Mouse (Mus musculus) heart, postnatal 0 days (tissue): Measurements from ENCODE around the gene Gabrb3. TPM values are rescaled to one million over a fixed set of nuclear protein-coding genes. Genes with fewer than 3 reads are reported as not detected.

Experiments used
- ATAC-seq: fragments of 200-750 bp; cut with Nextera tagmentation; 2 replicates; pipeline ENCODE4 v1.8.0; 2017; ENCODE audit warnings: low read depth, moderate number of reproducible peaks, moderate library complexity; ENCODE audit not compliant: insufficient read depth
- DNase-seq: peaks from one replicate; pipeline ENCODE4 v3.0.0-alpha.2; 2016; ENCODE audit warnings: low spot score
- H3K27ac ChIP-seq: fragments of 300-500 bp; sonication (generic); 2 replicates; pipeline ENCODE4 v1.5.1; 2014; ENCODE audit warnings: low read depth, mild to moderate bottlenecking
- H3K27me3 ChIP-seq: fragments of 300-500 bp; sonication (generic); 2 replicates; pipeline ENCODE4 v1.6.1; 2014; ENCODE audit warnings: low read length, mixed read lengths; ENCODE audit not compliant: control insufficient read depth, insufficient read depth
- H3K36me3 ChIP-seq: fragments of 300-500 bp; sonication (generic); replicated peaks from 2 replicates; pipeline ENCODE4 v1.6.1; 2014; ENCODE audit warnings: low read length, mixed read lengths; ENCODE audit not compliant: control insufficient read depth, insufficient read depth
- H3K4me1 ChIP-seq: fragments of 300-500 bp; sonication (generic); 2 replicates; pipeline ENCODE4 v1.6.1; 2014; ENCODE audit warnings: antibody characterized with exemption; ENCODE audit not compliant: control insufficient read depth, insufficient read depth
- H3K4me2 ChIP-seq: fragments of 300-500 bp; sonication (generic); 2 replicates; pipeline ENCODE4 v1.6.1; 2014; ENCODE audit warnings: low read depth, mild to moderate bottlenecking, low read length, moderate library complexity
- H3K4me3 ChIP-seq: fragments of 300-500 bp; sonication (generic); 2 replicates; pipeline ENCODE4 v1.5.1; 2014; ENCODE audit warnings: low read depth, low read length
- H3K9ac ChIP-seq: fragments of 300-500 bp; sonication (generic); replicated peaks from 2 replicates; pipeline ENCODE4 v1.6.1; 2014; ENCODE audit warnings: low read depth, low read length, mixed read lengths
- H3K9me3 ChIP-seq: fragments of 300-500 bp; sonication (generic); replicated peaks from 2 replicates; pipeline ENCODE4 v1.6.1; 2016; ENCODE audit warnings: low read length; ENCODE audit not compliant: control insufficient read depth
- CTCF ChIP-seq: IDR thresholded peaks from 2 replicates; pipeline ENCODE4 v1.5.1; 2016; ENCODE audit warnings: antibody characterized with exemption, control low read depth, low read depth
- EP300 ChIP-seq: IDR thresholded peaks from 2 replicates; pipeline ENCODE4 v1.6.1; 2016; ENCODE audit warnings: antibody characterized with exemption, low read depth
- WGBS: fragments of 180-500 bp; shearing (Covaris S2); extraction: QIAGEN DNeasy Blood & Tissue Kit; methylation state at CpG from one replicate; pipeline ENCODE4 v1.1.7; 2014; 5-methylcytosine and 5-hydroxymethylcytosine counted together
- polyA plus RNA-seq: library from polyadenylated mRNA; unstranded; fragments of >200 nt; fragmentation: Nextera tagmentation; extraction: Ambion mirVana; gene quantifications from 2 replicates; pipeline ENCODE4 v1.2.1, GENCODE M21; 2015
- total RNA-seq: library from RNA; depleted of rRNA; stranded (reverse); fragments of >200 nt; gene quantifications from 2 replicates; pipeline ENCODE4 v1.2.3, GENCODE M21; 2014; ENCODE audit warnings: low replicate concordance; rRNA removed

Gene Gabrb3
- total RNA-seq (0.04 and 3.6 TPM in 2 replicates), polyA plus RNA-seq (0.07 TPM in 2 replicates)

GRCm38 (mm10) chr7:57419392-57419791 is at the start of gene Gabrb3:
TSS of gene Gabrb3 (plus strand) at chr7:57419692.
- Histone ChIP-seq H3K27ac (no peak within 1 kb of the TSS), H3K4me3 (no peak within 1 kb of the TSS), H3K9me3 (no peaks in the 10 kb centered on the region), H3K4me1 (no peaks in the 10 kb centered on the region), H3K36me3 (no peaks in the 10 kb centered on the region), H3K4me2 (no peak within 1 kb of the TSS), H3K9ac (no peak within 1 kb of the TSS), H3K27me3 (no peaks in the 10 kb centered on the region)
- DNase-seq = no peak
- TF ChIP-seq EP300 (no peak), CTCF (no peak)
- no peak for ATAC-seq
- 64% methylated on average over 2 of the region's 2 CpGs for WGBS

- TF ChIP-seq EP300 = no peak
- peak; percentile 72 for TF ChIP-seq CTCF
- peak; percentile 43 for DNase-seq
- no peaks in the 10 kb centered on the region for H3K4me1 ChIP-seq
These were observed 35.4 kb upstream of the Gabrb3 start for GRCm38 (mm10) chr7:57384112-57384511.

GRCm38 (mm10) chr7:57386517-57387340 is 32.8 kb upstream of the Gabrb3 start, which contains the start of gene Gabrg3:
TSS of gene Gabrg3 (minus strand) at chr7:57387188.
- peak; percentile 27; the same call in 1 of the 2 replicates for ATAC-seq
- Histone ChIP-seq H3K9me3 (no peaks in the 10 kb centered on the region), H3K9ac (0 out of 2 replicates have a peak within 1 kb of the TSS, but pooled peaks have one; percentile 2), H3K4me1 (no peaks in the 10 kb centered on the region), H3K4me3 (peak within 1 kb of the TSS; percentile 51), H3K27me3 (peaks cover 18% of the 10 kb centered on the region), H3K27ac (no peak within 1 kb of the TSS), H3K36me3 (no peaks in the 10 kb centered on the region), H3K4me2 (peak within 1 kb of the TSS; percentile 82)
- 2% methylated on average over 58 of the region's 71 CpGs for WGBS
- TF ChIP-seq CTCF = no peak
- TF ChIP-seq EP300 = no peak
- no peak for DNase-seq

More at GRCm38 (mm10) chr7:57384112-57384511, 35.4 kb upstream of the Gabrb3 start:
- Histone ChIP-seq H3K27me3 (peaks cover 18% of the 10 kb centered on the region), H3K27ac (no peak overlapping the region), H3K9ac (no peak overlapping the region), H3K4me2 (no peak overlapping the region), H3K9me3 (no peaks in the 10 kb centered on the region), H3K36me3 (no peaks in the 10 kb centered on the region), H3K4me3 (no peak overlapping the region)
- 0 out of 2 replicates have a peak, but pooled peaks have one; percentile 33 for ATAC-seq
- 17% methylated on average over 4 of the region's 4 CpGs for WGBS

GRCm38 (mm10) chr7:57387341-57387654 is 32.2 kb upstream of the Gabrb3 start:
- Histone ChIP-seq H3K4me3 (peak overlapping the region; percentile 51), H3K27me3 (peaks cover 18% of the 10 kb centered on the region), H3K27ac (no peak overlapping the region), H3K9me3 (no peaks in the 10 kb centered on the region), H3K9ac (no peak overlapping the region), H3K4me1 (no peaks in the 10 kb centered on the region), H3K4me2 (peak overlapping the region; percentile 82), H3K36me3 (no peaks in the 10 kb centered on the region)
- no peak for TF ChIP-seq CTCF
- no peak for TF ChIP-seq EP300
- DNase-seq (no peak), ATAC-seq (no peak)
- WGBS = 23% methylated on average over 6 of the region's 6 CpGs

GRCm38 (mm10) chr7:57390046-57390445 is 29.4 kb upstream of the Gabrb3 start:
- Histone ChIP-seq H3K27ac (no peak overlapping the region), H3K9me3 (no peaks in the 10 kb centered on the region), H3K27me3 (peaks cover 16% of the 10 kb centered on the region), H3K36me3 (no peaks in the 10 kb centered on the region), H3K9ac (no peak overlapping the region), H3K4me3 (no peak overlapping the region), H3K4me1 (no peaks in the 10 kb centered on the region), H3K4me2 (no peak overlapping the region)
- DNase-seq = no peak
- 24% methylated on average over 4 of the region's 4 CpGs for WGBS
- ATAC-seq = no peak
- no peak for TF ChIP-seq EP300
- no peak for TF ChIP-seq CTCF
